Mouse (Mus musculus): Measurements from ENCODE around the gene Bnc2.

- TF ChIP-seq CTCF (IDR thresholded peaks at IDR 0.05; ENCODE audit: extremely low read depth, insufficient read depth, insufficient read length, insufficient replicate concordance), result no peak
- no peak for TF ChIP-seq POLR2A (IDR thresholded peaks at IDR 0.05; ENCODE audit: low read depth, low read length)
These were observed 129.7 kb downstream of the Bnc2 start for GRCm38 (mm10) chr4:84545204-84545871.
